Mouse (Mus musculus): ENCODE data around the gene Hypk.
"Not testable (repeated sequence)": the region's sequence is repeated elsewhere in the genome, so short reads cannot be mapped to it uniquely, and the experiment has no call there.

Hypk gene

GRCm38 (mm10) chr2:121448136-121448535 lies 5.0 kb upstream of the Hypk start:
- DNase-seq (ENCODE audit: inconsistent ontology term), result peak; percentile 68

DNA sequence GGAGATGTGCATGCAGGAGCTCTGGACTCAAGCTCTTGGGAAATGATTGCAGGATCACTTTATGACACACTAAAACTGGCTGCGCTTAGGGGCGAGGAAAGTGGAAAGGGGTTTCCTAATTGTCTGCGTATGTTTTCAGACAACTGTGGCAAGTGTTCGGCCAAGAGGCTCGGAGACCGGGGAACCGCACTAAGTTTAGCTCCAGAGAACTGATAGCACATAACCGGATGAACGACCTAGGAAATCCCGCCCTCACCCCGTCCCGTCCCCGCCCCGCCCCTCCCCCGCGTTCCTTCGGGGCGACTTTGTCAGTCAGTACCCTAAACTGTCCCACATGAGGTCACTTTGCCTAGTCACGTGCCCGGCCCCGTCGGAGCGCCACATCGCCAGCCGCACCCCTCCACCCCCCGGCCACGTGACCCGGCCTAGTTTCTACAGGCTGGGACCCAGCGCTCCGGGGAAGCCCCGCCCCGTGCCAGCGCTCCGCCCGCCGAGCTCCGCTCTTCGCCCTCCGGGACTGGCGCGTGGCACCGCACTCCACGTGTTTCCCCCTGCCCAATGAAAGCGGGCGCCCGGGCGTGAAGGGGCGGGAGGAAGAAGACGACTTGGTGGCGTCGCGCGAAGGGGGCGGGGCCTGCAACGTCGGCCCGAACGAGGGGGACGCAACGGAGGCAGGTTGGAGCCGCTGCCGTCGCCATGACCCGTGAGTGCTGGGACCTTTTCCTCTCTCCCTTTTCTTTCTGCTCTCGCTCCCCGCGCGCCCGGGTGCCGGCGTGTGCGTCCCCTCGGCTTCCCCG lies 4.2 kb upstream of the Hypk start, which contains the start of gene Serf2:
Gene Serf2, plus strand, starts transcription at position 457 of the 797 bp plus-strand sequence.
- peak; percentile 100 for DNase-seq (ENCODE audit: inconsistent ontology term)

DNA sequence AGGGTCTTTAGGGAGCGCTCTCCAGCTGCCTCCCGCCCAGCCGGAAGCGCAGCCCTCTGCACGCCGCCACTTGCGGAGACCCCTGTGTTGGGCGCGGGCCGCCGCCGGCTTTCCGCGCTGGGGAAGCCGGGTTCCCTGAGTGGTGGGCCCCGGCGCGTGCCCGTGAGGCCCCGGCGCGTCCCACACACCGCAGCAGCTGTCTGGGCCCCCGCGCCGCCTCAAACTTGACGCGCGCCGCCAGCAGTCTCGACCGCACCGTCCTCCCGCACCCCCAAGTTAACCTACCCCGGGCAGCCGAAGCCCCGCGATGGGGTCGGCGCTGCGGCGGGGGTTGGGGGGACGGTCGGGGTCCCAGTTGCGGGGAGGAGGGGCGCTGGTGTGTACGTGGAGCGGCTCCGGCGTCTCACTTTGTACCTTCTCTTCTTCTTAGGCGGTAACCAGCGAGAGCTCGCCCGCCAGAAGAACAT lies 3.5 kb upstream of the Hypk start:
- DNase-seq (ENCODE audit: inconsistent ontology term), result no peak

GRCm38 (mm10) chr2:121450093-121450492 lies 3.0 kb upstream of the Hypk start:
- peak; percentile 31 for DNase-seq (ENCODE audit: inconsistent ontology term)

- no peak for DNase-seq (ENCODE audit: inconsistent ontology term)
Observed at GRCm38 (mm10) chr2:121452361-121452760, 729 bp upstream of the Hypk start.

- no peak for DNase-seq (ENCODE audit: inconsistent ontology term)
Observed at GRCm38 (mm10) chr2:121453917-121454316, 827 bp downstream of the Hypk start.

DNA sequence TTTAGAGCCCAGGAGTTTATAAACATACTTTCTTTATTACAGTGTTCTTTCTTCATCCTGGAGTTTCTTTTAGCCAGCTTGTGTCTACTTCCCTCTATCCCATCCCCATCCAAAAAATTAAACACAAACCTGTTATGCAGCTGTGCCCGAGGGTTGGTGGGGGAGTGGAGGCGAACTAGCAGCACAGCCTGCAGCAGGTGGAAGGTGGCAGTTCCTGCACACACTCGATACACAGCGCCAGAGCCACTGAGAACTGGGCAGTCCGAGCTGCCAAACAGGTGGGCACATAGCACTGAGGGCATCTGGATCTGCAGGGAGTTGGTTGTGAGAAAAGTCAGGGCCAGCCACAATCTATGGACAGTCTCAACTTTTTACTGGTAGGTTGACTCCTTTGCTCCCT lies 2.4 kb downstream of the Hypk start:
- no peak for DNase-seq (ENCODE audit: inconsistent ontology term)

DNA sequence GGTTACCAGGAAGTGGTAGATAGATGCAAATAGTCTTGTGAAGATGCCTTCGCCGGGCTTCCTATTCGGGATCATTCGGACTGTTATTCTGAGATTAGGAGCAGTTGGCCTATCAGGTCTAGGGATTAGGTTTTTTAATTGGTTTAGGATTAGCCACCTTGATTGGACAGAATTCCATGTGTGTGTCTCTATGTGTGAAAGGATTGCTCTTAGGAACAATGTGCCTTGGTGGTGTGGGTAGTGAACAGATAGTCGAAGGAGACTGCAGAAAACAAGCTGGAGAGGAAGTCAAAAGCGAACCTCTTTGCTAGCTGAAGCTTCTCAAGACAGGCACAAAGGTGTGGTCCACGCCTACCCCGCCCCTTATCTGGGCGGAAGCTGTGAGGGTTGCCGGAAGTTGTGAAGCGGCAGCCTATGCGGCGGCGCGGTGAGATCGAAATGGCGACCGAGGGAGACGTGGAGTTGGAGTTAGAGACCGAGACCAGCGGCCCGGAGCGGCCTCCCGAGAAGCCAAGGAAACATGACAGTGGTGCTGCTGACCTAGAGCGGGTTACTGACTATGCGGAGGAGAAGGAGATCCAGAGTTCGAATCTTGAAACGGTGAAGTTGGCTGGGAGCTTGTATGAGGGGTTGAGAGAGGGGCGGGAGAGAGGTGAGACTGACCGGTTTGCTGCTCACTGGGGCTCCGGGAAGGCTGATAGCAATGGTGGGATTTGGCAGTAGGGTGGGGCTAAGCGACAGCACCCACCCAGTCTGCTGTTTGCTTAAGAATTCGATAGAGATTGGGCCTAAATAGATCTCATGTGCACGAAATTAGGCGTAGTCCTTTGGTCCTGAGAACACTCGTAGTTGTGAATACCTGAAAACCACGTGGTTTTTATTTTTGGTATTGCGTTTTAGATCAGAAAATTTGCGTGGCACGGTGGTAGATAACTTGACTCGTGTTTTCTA lies 3.9 kb downstream of the Hypk start, which contains the start of gene Serinc4:
Gene Serinc4, minus strand, starts transcription at position 90 of the 951 bp plus-strand sequence.
- peak; percentile 83 for DNase-seq (ENCODE audit: inconsistent ontology term)

DNA sequence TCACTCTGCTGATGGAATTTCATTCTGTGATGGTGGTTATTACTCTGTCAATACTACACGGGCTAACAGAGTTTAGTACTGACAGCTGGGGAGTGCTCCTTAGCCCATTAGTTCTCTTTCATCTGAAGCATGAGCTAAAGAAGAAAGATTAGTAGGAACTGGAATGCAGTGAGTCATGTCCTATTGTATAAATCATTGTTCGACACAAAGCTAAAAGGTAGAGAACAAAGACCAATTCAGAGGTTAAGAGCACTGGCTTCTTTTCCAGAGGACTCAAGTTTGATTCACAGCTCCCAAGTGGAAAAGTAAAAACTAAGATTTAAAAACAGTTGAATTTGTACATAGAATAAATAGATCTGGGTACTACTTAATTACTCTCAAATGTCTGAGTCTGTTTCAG lies 7.0 kb downstream of the Hypk start:
- peak; percentile 57 for DNase-seq (ENCODE audit: inconsistent ontology term)

- not testable (repeated sequence) for DNase-seq (ENCODE audit: inconsistent ontology term)
Observed at GRCm38 (mm10) chr2:121468982-121469381, 15.9 kb downstream of the Hypk start.

GRCm38 (mm10) chr2:121472783-121473182 lies 19.7 kb downstream of the Hypk start:
- not testable (repeated sequence) for DNase-seq (ENCODE audit: inconsistent ontology term)

- peak; percentile 67 for DNase-seq (ENCODE audit: inconsistent ontology term)
Observed at GRCm38 (mm10) chr2:121473301-121474179, 20.4 kb downstream of the Hypk start, which contains the start of gene Mfap1b. Mfap1b (minus strand) TSS chr2:121474067.

DNA sequence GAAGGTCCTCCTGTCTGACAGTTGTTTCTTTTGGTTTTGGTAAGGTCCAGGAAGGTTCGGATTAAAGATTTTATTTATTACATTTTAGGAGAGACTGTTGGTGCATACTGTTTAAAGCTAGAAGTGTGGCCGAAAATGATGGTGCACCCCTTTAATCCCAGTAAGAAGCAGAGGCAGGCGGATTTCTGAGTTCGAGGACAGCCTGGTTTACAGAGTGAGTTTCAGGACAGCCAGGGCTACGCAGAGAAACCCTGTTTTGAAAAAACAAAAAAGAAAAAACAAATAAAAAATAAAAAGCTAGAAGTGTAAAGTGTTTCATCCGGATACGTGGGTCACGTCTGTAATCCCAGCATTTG lies 21.1 kb downstream of the Hypk start:
- DNase-seq (ENCODE audit: inconsistent ontology term), result no peak

DNA sequence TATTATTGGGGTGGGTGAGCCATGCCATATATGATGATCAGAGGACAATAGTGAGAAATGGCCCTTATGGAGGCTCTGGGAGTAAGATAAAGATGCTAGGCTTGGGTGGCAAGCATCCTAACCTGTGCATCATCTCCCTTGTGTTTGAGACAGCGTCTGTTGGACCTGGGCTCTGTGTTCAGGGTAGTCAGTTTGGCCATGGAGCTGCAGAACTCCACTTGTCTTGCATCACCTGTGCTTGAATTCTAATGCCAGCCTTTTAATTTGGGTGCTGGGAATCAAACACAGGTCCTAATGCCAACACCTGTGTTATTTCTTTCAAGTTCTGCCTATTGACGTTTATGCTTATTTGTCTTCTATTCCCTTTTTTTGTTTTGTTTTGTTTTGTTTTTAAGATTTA lies 22.2 kb downstream of the Hypk start:
- DNase-seq (ENCODE audit: inconsistent ontology term), result not testable (repeated sequence)

DNA sequence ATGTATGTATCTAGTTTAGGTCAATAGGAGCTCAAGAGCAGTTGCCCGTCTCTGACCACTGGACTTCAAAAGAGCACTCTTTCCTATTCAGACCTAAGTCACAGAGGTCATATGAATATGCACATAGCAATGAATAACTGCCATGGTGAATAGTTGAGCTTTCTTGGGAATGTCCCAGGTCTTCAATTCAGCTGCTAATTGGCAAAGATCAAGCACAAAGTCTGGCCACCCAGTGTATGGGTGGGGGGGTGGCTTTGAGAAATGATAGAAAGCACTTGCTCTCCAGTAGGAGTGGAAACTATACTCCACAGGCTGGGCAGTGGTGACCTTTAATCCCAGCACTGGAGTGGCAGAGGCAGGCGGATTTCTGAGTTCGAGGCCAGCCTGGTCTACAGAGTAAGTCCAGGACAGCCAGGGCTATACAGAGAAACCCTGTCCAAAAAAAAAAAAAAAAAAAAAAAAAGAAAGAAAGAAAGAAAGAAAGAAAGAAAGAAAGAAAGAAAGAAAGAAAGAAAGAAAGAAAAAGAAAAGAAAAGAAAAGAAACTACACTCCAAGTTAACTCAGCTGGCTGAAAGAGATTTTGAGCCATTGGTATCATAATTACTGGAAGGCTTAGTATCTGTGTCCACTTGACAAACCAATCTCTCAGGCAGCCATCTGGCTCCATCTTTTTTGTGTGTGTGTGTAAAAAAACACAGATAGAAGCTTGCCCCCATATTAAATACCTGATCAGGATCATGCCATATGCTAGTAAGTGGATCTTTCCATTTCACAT lies 24.6 kb downstream of the Hypk start:
- no peak for DNase-seq (ENCODE audit: inconsistent ontology term)

GRCm38 (mm10) chr2:121480498-121480897 lies 27.4 kb downstream of the Hypk start:
- DNase-seq (ENCODE audit: inconsistent ontology term), result no peak

DNA sequence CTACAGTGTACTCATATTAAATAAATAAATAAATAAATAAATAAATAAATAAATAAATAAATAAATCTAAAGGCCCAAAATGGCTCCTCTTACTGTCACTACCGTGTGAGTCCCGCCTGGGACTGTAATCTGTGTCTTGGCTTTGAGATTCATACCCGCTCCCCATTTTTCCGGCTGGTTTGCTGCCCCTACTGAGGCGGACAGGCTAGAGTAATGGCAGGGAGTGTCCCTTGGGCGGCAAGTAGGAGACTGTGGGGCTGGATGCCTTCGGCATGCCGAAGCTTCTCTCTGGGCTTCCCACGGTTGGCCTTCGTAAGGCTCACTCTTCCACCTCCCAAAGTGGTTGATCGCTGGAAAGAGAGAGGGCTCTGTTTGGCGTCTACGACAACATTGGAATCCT lies 27.8 kb downstream of the Hypk start:
- DNase-seq (ENCODE audit: inconsistent ontology term), result not testable (repeated sequence)

DNA sequence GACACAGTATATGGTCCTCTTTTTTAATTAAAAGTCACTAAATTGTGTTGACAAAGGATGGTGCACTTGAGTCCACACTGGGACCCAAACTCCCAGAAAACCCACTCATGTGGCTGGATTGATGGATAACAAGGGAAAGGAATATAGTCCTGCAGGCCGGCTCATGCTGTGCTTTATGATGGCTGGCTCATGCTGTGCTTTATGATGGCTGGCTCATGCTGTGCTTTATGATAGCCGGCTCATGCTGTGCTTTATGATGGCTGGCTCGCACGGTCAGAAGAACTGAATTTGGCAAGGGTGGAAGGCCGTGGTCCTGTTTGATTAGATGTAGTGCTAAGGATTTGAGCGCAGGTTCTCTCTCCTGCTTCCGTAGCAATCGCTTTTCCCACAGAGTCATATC lies 30.5 kb downstream of the Hypk start:
- no peak for DNase-seq (ENCODE audit: inconsistent ontology term)

DNA sequence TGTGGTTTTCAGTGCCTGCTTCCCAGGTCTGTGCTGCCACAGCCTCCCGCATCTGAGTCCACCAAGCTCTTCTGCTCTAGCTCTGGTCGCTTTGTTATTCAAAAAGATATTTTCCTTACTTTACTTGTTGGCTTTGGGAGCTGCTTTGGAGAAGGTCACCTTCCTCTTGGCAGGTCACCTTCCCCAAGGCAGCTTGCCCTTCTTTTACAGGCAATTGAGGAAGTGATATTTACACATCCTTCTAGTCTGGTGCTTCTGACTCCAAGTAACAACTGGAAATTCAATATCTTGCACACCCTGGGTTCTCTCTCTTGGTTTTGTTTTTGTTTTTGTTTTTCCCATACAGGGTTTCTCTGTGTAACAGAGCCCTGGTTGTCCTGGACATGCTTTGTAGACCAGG lies 31.3 kb downstream of the Hypk start:
- DNase-seq (ENCODE audit: inconsistent ontology term), result not testable (repeated sequence)

- DNase-seq (ENCODE audit: inconsistent ontology term), result not testable (repeated sequence)
Observed at GRCm38 (mm10) chr2:121501550-121501949, 48.5 kb downstream of the Hypk start.

All from Muller cell, postnatal 12 days (primary cell).